Mouse (Mus musculus) cerebellum, postnatal 4 days (tissue): ENCODE results near the gene Cdca7l.
"Not testable (repeated sequence)": the region's sequence is repeated elsewhere in the genome, so short reads cannot be mapped to it uniquely, and the experiment has no call there.

Experiments
- DNase-seq, 2 experiments: peaks; one replicate each; pipeline ENCODE4 v3.0.0; 2022; ENCODE audit warnings: low spot score in 2 of 2, mixed read lengths in 1 of 2

The Cdca7l gene

GRCm38 (mm10) chr12:117862655-117863054 lies 58.6 kb downstream of the Cdca7l start:
- DNase-seq = no peak

DNA sequence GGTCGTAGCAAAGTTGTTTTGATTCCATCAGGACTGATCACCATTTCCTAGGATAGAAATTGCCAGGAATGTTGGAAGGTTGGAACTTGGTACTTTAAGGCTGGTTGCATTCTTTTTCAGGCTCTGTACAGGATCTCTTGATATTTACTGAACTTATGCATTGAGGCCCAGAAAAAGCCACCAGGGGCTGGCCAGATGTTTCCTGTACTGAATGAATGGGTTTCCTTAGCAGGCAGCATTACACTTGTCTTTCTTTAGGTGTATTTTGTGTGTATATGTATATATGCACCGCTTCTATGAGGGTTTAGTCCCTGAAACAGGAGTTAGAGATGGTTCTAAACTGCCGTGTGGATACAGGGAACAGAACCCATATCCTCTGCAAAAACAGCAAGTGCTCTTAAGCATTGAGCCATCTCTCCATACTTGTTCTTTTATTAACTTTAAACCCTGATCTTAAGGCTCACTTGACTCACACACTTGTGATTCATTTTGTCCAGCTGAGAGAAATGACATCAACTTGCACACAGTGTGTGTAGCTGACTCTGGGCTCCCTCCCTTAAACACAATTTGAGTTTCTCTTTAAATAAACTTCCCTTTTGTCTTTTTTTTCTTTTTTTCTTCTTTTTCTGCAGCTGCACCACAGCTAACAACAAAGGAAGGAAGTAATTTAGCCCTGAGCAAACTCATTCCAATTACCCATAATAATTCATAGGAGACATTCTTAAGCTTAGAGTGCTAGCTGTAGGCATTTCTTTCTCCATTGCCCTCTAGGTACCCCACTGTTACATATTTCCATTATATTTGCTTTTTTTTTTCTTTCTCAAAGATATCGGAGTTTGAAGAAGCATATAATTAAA lies 63.8 kb downstream of the Cdca7l start:
- DNase-seq = no peak

DNA sequence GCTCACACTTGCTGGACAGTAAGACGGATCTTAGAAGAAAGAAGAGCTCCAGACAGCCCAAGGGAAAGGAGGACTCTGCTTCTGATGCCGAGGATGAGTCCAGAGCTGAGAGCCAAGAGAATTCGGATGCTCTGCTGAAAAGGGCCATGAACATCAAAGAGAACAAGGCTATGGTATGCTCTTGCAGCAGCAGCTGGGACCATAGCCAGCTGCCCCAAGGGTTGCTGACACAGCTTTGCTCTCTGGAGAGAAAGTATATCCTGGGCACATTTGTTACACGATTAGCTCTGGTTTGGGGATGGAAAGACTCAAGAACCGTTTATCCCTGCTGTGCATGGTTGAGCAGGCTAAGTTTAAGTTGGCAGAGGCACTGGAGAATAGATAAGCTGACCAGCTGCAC lies 68.2 kb downstream of the Cdca7l start:
- DNase-seq = no peak

DNA sequence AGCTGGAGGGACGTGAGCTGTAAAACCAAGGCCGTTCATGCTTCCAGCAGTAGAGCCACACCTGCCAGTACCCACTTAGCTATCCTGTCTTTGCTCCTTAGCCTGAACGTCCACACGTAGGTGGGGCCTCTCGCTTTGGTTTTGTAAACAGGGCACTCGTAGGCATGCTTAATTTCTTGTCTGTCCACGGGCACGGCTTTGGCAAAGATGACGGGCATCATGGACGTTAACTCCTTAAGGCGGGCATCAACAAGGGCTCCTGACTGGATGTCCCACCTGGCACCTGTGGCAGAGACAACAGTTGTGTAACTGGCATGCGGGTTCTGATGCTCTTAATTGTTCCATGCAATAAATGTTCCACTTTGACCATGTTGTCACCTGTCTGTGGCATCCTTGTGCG lies 74.3 kb downstream of the Cdca7l start:
- no peak for DNase-seq

DNA sequence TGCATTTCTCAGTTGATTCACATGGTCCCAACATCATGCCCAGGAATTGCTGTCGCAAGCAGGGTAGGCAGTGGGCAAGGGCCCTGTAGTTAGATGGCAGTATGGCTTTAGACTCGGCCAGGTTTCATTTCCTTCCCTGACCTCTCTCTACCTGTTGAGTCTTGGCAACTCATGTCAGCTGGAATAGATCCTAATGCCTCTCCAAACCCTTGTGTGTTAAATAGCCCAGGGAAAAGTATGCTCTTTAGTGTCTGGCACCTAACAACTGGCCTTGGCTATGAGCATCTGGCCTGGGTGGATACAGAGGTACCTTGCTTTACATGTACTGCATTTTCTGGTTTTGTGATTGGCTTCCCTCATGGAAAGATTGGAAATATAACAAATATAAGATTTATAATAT lies 80.5 kb downstream of the Cdca7l start:
- DNase-seq = no peak

DNA sequence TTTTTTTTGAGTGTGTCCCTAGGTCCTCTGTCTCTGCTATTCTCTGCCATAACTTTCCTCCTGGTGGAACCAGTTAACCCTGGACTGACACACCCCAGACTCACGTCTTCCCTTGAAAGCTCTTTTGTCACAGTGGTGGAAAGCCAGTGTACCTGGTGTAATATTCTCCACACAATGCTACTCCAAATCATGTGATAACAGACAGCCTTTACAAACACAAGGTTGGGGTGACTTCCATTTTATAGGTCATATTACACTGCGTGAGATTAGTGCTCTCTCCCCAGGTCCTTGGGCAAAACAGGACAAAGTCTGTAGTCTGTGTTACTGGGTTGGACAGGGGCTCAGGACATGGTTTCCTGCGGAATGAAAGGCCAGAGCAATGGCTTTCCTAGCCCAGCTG lies 83.3 kb downstream of the Cdca7l start:
- DNase-seq = no peak

DNA sequence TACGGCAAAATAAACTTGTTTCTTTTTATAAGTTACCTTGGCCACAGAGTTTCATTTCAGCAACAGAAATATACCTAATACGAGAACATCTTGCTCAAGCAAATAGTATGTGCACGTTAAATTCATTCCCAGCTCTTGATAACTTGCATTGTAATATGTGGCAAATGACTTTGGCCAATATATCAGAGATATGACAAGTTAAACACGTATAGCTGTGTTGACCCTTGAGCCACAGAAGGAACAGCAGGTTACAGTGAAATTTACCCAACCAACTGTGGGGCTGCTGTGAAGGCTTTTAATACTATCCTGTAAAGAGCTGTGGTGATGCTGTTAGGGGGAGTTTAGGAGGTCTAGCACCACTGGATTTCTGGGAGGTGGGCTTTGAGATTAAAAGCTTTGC lies 96.7 kb downstream of the Cdca7l start:
- not testable (repeated sequence) for DNase-seq

GRCm38 (mm10) chr12:117901352-117901751 lies 97.3 kb downstream of the Cdca7l start:
- not testable (repeated sequence) for DNase-seq

DNA sequence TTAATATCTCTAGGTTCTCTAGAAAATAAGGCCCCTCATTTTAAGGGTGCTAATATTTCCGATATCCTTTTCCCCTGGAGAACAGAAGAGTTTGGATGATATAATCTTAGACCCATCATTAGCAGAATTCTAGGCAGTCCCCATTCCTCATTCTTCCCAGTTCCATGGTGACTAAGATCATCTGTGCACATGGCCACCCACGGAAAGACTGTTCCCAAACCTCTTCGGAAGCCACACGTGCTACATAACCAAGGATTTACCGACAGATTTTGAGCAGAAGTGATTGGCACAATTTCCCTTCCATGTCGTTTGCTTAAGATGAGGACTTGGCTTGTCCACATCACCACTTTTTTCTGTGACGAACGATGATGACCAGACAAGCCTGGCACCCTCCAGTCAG lies 99.6 kb downstream of the Cdca7l start:
- no peak for DNase-seq

DNA sequence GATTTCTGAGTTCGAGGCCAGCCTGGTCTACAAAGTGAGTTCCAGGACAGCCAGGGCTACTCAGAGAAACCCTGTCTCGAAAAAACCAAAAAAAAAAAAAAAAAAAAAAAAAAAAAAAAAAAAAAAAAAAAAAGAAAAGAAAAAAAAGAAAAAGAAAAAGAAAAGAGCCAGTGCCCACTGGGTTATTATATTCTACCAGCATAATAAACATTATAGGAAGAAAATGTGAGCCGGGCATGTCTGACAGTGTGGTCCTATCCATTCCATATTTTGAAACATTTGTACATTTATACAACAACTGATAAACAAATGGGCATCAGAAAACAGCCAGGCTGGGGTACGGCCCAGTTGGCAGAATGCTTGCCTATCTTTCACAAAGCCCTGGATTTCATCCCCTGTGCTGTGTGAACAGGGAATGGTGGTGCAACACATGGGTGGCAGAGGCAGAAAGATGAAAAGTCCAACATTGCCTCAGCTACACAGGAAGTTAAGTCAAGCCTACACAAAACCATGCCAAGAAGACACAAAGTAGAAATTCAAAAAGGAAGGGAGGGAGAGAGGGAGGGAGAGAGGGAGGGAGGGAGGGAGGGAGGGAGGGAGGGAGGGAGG lies 101.2 kb downstream of the Cdca7l start:
- DNase-seq = not testable (repeated sequence)

GRCm38 (mm10) chr12:117911396-117911795 lies 107.3 kb downstream of the Cdca7l start:
- DNase-seq = no peak

DNA sequence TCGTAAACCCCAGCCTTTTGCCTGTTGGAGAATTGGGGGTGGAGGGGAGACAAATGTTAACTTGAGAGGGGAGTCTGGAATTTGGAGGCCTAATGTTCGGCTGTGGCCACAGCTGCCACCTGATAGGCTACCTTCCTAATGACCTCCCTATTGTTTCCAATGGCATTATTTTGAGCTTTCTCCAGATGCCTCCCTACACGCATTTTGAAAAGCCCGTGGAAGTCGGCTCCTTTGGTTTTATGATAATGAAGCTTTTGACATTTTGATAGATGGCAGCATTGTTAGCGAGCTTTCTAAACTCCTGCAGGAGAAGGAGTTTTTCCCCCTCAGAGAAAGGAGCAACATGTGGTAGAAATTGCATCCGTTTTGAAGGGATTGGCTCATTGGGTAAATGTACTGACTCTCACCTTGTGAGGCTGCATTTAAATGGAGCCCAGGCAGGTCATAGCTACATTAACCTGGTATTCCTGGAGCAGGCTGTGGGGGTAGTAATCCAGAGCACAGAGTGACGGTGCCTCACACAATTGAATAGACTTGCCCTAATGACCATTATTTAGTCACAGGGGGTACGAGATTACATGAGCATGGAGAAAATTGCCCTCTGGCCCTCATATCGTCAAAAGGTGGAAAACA lies 110.6 kb downstream of the Cdca7l start:
- DNase-seq = no peak

DNA sequence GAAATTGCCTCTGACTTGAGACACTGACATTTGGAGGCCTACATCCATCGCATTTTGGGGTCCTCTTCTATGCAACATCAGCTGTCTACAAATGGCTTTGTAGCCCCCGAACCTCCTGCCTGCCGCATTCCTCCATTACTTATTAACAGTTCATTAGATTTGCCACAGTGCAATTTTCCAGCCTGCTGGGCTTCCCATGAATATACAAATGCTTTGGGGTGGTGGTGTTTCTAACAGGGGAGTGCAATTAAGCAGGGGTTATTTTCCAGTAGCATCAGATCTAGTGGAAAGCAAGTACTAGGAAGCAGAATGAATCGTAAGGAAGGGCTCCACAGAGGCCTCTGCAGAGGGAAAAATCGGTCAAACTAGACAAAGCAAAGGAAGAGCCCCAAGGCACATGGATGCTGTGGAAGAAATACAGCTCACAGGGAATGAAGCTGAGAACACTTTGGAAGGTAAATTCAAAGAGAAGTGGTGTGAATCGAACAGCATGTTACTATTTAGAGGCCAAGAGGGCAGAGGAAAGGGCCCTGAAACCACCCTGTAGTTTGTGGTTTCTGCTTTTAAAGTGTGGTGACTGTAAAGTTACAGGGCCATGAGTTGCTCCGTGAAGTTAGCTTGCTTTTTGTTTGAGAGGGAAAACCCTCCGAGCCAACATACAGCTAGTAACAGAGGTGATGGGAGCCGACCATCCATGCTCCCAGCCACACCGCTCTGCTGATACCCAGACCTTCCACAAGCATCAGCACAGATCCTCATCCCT lies 111.9 kb downstream of the Cdca7l start:
- no peak for DNase-seq
